Mouse (Mus musculus): ENCODE results near the gene Hist1h2ac. TPM values are rescaled to one million over a fixed set of nuclear protein-coding genes. Genes with fewer than 3 reads are reported as not detected.

Hist1h2ac gene
- total and polyA plus RNA-seq, 3 experiments, result 0.14 to 114 (median 0.97) TPM

- Histone ChIP-seq H3K79me2 (replicated peaks; ENCODE audit: control insufficient read depth, extremely low read depth, insufficient read depth, poor library complexity, severe bottlenecking) (no peaks in the 10 kb centered on the region), H3K27ac (ENCODE audit: insufficient read depth, low read depth) (0 out of 2 replicates have a peak overlapping the region, but pooled peaks have one; percentile 28), H3K36me3 (replicated peaks in 1 of 2; ENCODE audit: control insufficient read depth in 1 of 2, insufficient read depth in 1 of 2, low read length in 1 of 2) (no peaks in the 10 kb centered on the region), H3K4me3 (replicated peaks in 1 of 3; ENCODE audit: low read depth in 2 of 3, low read length in 2 of 3, poor library complexity in 1 of 3) (no peak overlapping the region), H3K27me3 (replicated peaks) (no peaks in the 10 kb centered on the region), H3K9ac (ENCODE audit: insufficient read depth, low read depth) (no peak overlapping the region), H3K4me1 (ENCODE audit: control insufficient read depth in 1 of 2, insufficient read depth in 2 of 2) (peaks cover 8 to 29% of the 10 kb centered on the region in 2 experiments; a peak in 3 of 4 replicates), H3K9me3 (replicated peaks; ENCODE audit: low read length) (no peaks in the 10 kb centered on the region), H3K4me2 (ENCODE audit: insufficient read depth, low read depth, poor library complexity, severe bottlenecking) (peak overlapping the region; percentile 24; the same call in 1 of the 2 replicates)
- in situ Hi-C loops (cut with MboI; ENCODE audit: low pct_ligation_motif_present, low pct_unique_long_range_greater_than_20kb, low sequenced_read_pairs), result loop anchor here (10.0 kb wide), 1 partner anchor 53 kb away; no protein-coding TSS in a partner anchor
- dilution Hi-C loops (cut with MboI; ENCODE audit: extremely low pct_ligation_motif_present, extremely low pct_unique_long_range_greater_than_20kb, low sequenced_read_pairs), result no loop called here
- TF ChIP-seq E2F4 (IDR thresholded peaks at IDR 0.05; ENCODE audit: insufficient replicate concordance, low read depth, low read length), result no peak
- TF ChIP-seq GABPA (IDR thresholded peaks at IDR 0.05; ENCODE audit: insufficient replicate concordance, low read depth, low read length), result no peak
- TF ChIP-seq PAX5 (IDR thresholded peaks at IDR 0.05; ENCODE audit: low read length), result no peak
- no peak for TF ChIP-seq ZC3H11A (IDR thresholded peaks at IDR 0.05; ENCODE audit: low read depth, low read length)
- no peak for TF ChIP-seq MXI1 (IDR thresholded peaks at IDR 0.05; ENCODE audit: low read depth, low read length)
- TF ChIP-seq SMC3 (IDR thresholded peaks at IDR 0.05; ENCODE audit: low read depth, low read length), result no peak
- no peak for TF ChIP-seq EP300 (IDR thresholded peaks at IDR 0.05; ENCODE audit: low read length)
- no peak for TF ChIP-seq RAD21 (IDR thresholded peaks at IDR 0.05; ENCODE audit: low read depth, low read length)
- no peak for TF ChIP-seq HCFC1 (IDR thresholded peaks at IDR 0.05; ENCODE audit: low read depth, low read length)
- no peak for TF ChIP-seq TCF12 (IDR thresholded peaks at IDR 0.05; ENCODE audit: low read depth, low read length)
- TF ChIP-seq USF2 (conservative IDR thresholded peaks at IDR 0.05; ENCODE audit: low read depth, low read length), result no peak
- TF ChIP-seq NRF1 (IDR thresholded peaks at IDR 0.05; ENCODE audit: low read depth, low read length), result no peak
- TF ChIP-seq ELF1 (IDR thresholded peaks at IDR 0.05; ENCODE audit: low read depth, low read length), result no peak
- TF ChIP-seq TBP (conservative IDR thresholded peaks at IDR 0.05; ENCODE audit: low read depth, low read length), result no peak
- no peak for TF ChIP-seq IRF4 (IDR thresholded peaks at IDR 0.05; ENCODE audit: low read depth, low read length)
- no peak for TF ChIP-seq NELFE (IDR thresholded peaks at IDR 0.05; ENCODE audit: low read depth, low read length)
- no peak for TF ChIP-seq ZKSCAN1 (IDR thresholded peaks at IDR 0.05; ENCODE audit: borderline replicate concordance, low read depth, low read length)
- no peak for TF ChIP-seq CTCF (conservative IDR thresholded peaks at IDR 0.05 in 1 of 2, IDR thresholded peaks at IDR 0.05 in 1 of 2; ENCODE audit: low read depth in 2 of 2, low read length in 2 of 2)
- TF ChIP-seq POLR2A (IDR thresholded peaks at IDR 0.05; ENCODE audit: low read depth, low read length), result no peak
- no peak for TF ChIP-seq BHLHE40 (IDR thresholded peaks at IDR 0.05; ENCODE audit: low read depth, low read length)
- no peak for DNase-seq (ENCODE audit: extremely low read depth)
These were observed 4.2 kb upstream of the Hist1h2ac start for GRCm38 (mm10) chr13:23687907-23688306.

GRCm38 (mm10) chr13:23687181-23687580 lies 3.4 kb upstream of the Hist1h2ac start:
- Histone ChIP-seq H3K27ac (ENCODE audit: insufficient read depth, low read depth) (no peak overlapping the region), H3K4me3 (replicated peaks in 1 of 3; ENCODE audit: low read depth in 2 of 3, low read length in 2 of 3, poor library complexity in 1 of 3) (no peak overlapping the region), H3K27me3 (replicated peaks) (no peaks in the 10 kb centered on the region), H3K36me3 (replicated peaks in 1 of 2; ENCODE audit: control insufficient read depth in 1 of 2, insufficient read depth in 1 of 2, low read length in 1 of 2) (no peaks in the 10 kb centered on the region), H3K9ac (ENCODE audit: insufficient read depth, low read depth) (no peak overlapping the region), H3K4me1 (ENCODE audit: control insufficient read depth in 1 of 2, insufficient read depth in 2 of 2) (peaks cover 9 to 35% of the 10 kb centered on the region in 2 experiments; a peak in 3 of 4 replicates), H3K9me3 (replicated peaks; ENCODE audit: low read length) (no peaks in the 10 kb centered on the region), H3K4me2 (ENCODE audit: insufficient read depth, low read depth, poor library complexity, severe bottlenecking) (no peak overlapping the region), H3K79me2 (replicated peaks; ENCODE audit: control insufficient read depth, extremely low read depth, insufficient read depth, poor library complexity, severe bottlenecking) (no peaks in the 10 kb centered on the region)
- in situ Hi-C loops (cut with MboI; ENCODE audit: low pct_ligation_motif_present, low pct_unique_long_range_greater_than_20kb, low sequenced_read_pairs) (loop anchor here (10.0 kb wide), 1 partner anchor 52 kb away; no protein-coding TSS in a partner anchor), dilution Hi-C loops (cut with MboI; ENCODE audit: extremely low pct_ligation_motif_present, extremely low pct_unique_long_range_greater_than_20kb, low sequenced_read_pairs) (no loop called here)
- no peak for DNase-seq (ENCODE audit: extremely low read depth)
- no peak for TF ChIP-seq USF2 (conservative IDR thresholded peaks at IDR 0.05; ENCODE audit: low read depth, low read length)
- TF ChIP-seq IRF4 (IDR thresholded peaks at IDR 0.05; ENCODE audit: low read depth, low read length), result no peak
- TF ChIP-seq TCF12 (IDR thresholded peaks at IDR 0.05; ENCODE audit: low read depth, low read length), result no peak
- no peak for TF ChIP-seq CHD2 (IDR thresholded peaks at IDR 0.05; ENCODE audit: low read length)
- no peak for TF ChIP-seq SMC3 (IDR thresholded peaks at IDR 0.05; ENCODE audit: low read depth, low read length)
- no peak for TF ChIP-seq CTCF (conservative IDR thresholded peaks at IDR 0.05 in 1 of 2, IDR thresholded peaks at IDR 0.05 in 1 of 2; ENCODE audit: low read depth in 2 of 2, low read length in 2 of 2)
- TF ChIP-seq ETS1 (conservative IDR thresholded peaks at IDR 0.05; ENCODE audit: low read depth, low read length), result no peak
- no peak for TF ChIP-seq MAFK (IDR thresholded peaks at IDR 0.05; ENCODE audit: insufficient replicate concordance, low read length)
- TF ChIP-seq HCFC1 (IDR thresholded peaks at IDR 0.05; ENCODE audit: low read depth, low read length), result no peak
- TF ChIP-seq ZKSCAN1 (IDR thresholded peaks at IDR 0.05; ENCODE audit: borderline replicate concordance, low read depth, low read length), result no peak
- TF ChIP-seq ZMIZ1 (IDR thresholded peaks at IDR 0.05; ENCODE audit: low read depth, low read length), result no peak
- no peak for TF ChIP-seq MEF2A (IDR thresholded peaks at IDR 0.05; ENCODE audit: borderline replicate concordance, low read depth, low read length)
- no peak for TF ChIP-seq MAX (IDR thresholded peaks at IDR 0.05; ENCODE audit: low read length)
- TF ChIP-seq POLR2A (IDR thresholded peaks at IDR 0.05; ENCODE audit: low read depth, low read length), result no peak
- TF ChIP-seq SIN3A (IDR thresholded peaks at IDR 0.05; ENCODE audit: low read length), result no peak
- TF ChIP-seq MAZ (IDR thresholded peaks at IDR 0.05; ENCODE audit: low read depth, low read length), result no peak
- no peak for TF ChIP-seq E2F4 (IDR thresholded peaks at IDR 0.05; ENCODE audit: insufficient replicate concordance, low read depth, low read length)
- no peak for TF ChIP-seq UBTF (IDR thresholded peaks at IDR 0.05; ENCODE audit: low read depth, low read length)
- no peak for TF ChIP-seq RAD21 (IDR thresholded peaks at IDR 0.05; ENCODE audit: low read depth, low read length)
- no peak for TF ChIP-seq EP300 (IDR thresholded peaks at IDR 0.05; ENCODE audit: low read length)
